Mouse (Mus musculus) neural tube, embryonic 14.5 days (tissue): ENCODE data around the gene Slc2a2. TPM values are rescaled to one million over a fixed set of nuclear protein-coding genes. Genes with fewer than 3 reads are reported as not detected.

Source experiments
- ATAC-seq: fragments of 200-750 bp; cut with Nextera tagmentation; 2 replicates; pipeline ENCODE4 v1.8.0; 2017; ENCODE audit warnings: low read depth, mild to moderate bottlenecking, moderate TSS enrichment, moderate library complexity
- H3K27ac ChIP-seq: fragments of 300-500 bp; sonication (generic); 2 replicates; pipeline ENCODE4 v1.5.1; 2014; ENCODE audit warnings: low read depth, mild to moderate bottlenecking, control low read depth, low read length, moderate library complexity, mixed read lengths
- H3K27me3 ChIP-seq: fragments of 300-500 bp; sonication (generic); 2 replicates; pipeline ENCODE4 v1.6.1; 2014; ENCODE audit warnings: low read length; ENCODE audit not compliant: control insufficient read depth, insufficient read depth
- H3K36me3 ChIP-seq: fragments of 300-500 bp; sonication (generic); 2 replicates; pipeline ENCODE4 v1.6.1; 2014; ENCODE audit warnings: low read length, mixed read lengths; ENCODE audit not compliant: control insufficient read depth, insufficient read depth
- H3K4me1 ChIP-seq: fragments of 300-500 bp; sonication (generic); 2 replicates; pipeline ENCODE4 v1.6.1; 2014; ENCODE audit warnings: low read length; ENCODE audit not compliant: control insufficient read depth, insufficient read depth
- H3K4me2 ChIP-seq: fragments of 300-500 bp; sonication (generic); 2 replicates; pipeline ENCODE4 v1.6.1; 2014; ENCODE audit warnings: mild to moderate bottlenecking, low read depth, low read length, control low read depth
- H3K4me3 ChIP-seq: fragments of 300-500 bp; sonication (generic); 2 replicates; pipeline ENCODE4 v1.5.1; 2014; ENCODE audit warnings: low read depth, low read length, control low read depth, mixed read lengths
- H3K9ac ChIP-seq: fragments of 300-500 bp; sonication (generic); replicated peaks from 2 replicates; pipeline ENCODE4 v1.6.1; 2014; ENCODE audit warnings: low read depth, mild to moderate bottlenecking, control low read depth, low read length, mixed read lengths
- H3K9me3 ChIP-seq: fragments of 300-500 bp; sonication (generic); 2 replicates; pipeline ENCODE4 v1.6.1; 2016; ENCODE audit warnings: low read length; ENCODE audit not compliant: control insufficient read depth
- WGBS: fragments of 180-500 bp; shearing (Covaris S2); extraction: QIAGEN DNeasy Blood & Tissue Kit; methylation state at CpG from one replicate; pipeline ENCODE4 v1.1.7; 2014; 5-methylcytosine and 5-hydroxymethylcytosine counted together
- polyA plus RNA-seq: library from polyadenylated mRNA; unstranded; fragments of >200 nt; fragmentation: Nextera tagmentation; extraction: Ambion mirVana; gene quantifications from 2 replicates; pipeline ENCODE4 v1.2.1, GENCODE M21; 2014

The Slc2a2 gene
- 0.09 TPM in 1 of 2 replicates, not detected in the other for polyA plus RNA-seq

GRCm38 (mm10) chr3:28697797-28698196, at the start of gene Slc2a2:
Gene Slc2a2 (plus strand): TSS chr3:28697903.
- 100% methylated on average over 2 of the region's 2 CpGs for WGBS
- no peaks in the 10 kb centered on the region for H3K36me3 ChIP-seq
- H3K9me3 ChIP-seq: no peaks in the 10 kb centered on the region
- H3K4me2 ChIP-seq: no peak within 1 kb of the TSS
- no peak within 1 kb of the TSS for H3K9ac ChIP-seq
- no peak within 1 kb of the TSS for H3K27ac ChIP-seq
- H3K27me3 ChIP-seq: no peaks in the 10 kb centered on the region
- no peak within 1 kb of the TSS for H3K4me3 ChIP-seq
- no peaks in the 10 kb centered on the region for H3K4me1 ChIP-seq
- no peak for ATAC-seq

DNA sequence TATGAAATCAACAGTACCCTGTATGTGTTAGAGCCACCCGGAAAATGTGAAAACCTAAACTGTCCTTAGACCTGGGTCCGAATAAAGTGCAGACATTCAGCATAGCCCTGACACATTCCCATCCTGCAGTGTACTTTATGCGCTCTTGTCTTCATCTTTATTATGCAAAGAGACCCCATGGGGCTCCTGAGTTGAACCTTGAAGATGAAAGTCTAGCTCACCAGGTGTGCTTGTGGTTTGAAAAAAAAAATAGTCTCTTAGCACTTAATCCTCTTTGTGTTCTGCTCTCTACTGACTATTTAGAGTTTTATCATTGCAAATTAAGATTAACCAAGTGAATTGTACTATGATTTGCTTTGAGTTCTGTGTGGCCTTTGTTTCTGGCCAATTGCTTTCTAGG, 45.1 kb upstream of the Slc2a2 start:
- no peak for ATAC-seq
- Histone ChIP-seq H3K4me3 (no peak overlapping the region), H3K4me2 (no peak overlapping the region), H3K9ac (no peak overlapping the region), H3K27ac (no peak overlapping the region), H3K36me3 (peaks cover 33% of the 10 kb centered on the region; the same call in 1 of the 2 replicates), H3K4me1 (no peaks in the 10 kb centered on the region), H3K9me3 (no peaks in the 10 kb centered on the region), H3K27me3 (no peaks in the 10 kb centered on the region)
- WGBS: 68% methylated on average over 3 of the region's 3 CpGs

DNA sequence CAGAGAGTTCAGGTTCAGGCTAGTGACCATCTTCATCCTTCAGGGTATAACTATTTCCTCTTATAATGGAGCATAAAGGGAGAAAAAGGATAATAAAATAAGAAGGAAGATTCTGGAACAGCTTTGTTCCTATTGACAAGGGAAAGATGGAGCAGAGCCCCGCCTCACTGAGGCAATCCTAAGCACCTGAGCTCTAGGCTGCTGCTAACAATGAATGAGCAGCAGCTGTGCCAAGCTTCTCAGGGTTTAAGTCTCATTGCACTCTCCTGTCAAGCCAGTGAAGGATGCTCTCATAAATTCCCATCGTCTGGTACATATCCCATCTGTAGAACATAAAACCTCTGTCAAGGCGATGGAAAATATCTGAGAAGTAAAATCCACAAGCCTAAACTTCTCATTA, 44.7 kb upstream of the Slc2a2 start:
- WGBS: 48% methylated on average over 3 of the region's 3 CpGs
- no peak overlapping the region for H3K27ac ChIP-seq
- ATAC-seq: peak; percentile 82; the same call in 1 of the 2 replicates

DNA sequence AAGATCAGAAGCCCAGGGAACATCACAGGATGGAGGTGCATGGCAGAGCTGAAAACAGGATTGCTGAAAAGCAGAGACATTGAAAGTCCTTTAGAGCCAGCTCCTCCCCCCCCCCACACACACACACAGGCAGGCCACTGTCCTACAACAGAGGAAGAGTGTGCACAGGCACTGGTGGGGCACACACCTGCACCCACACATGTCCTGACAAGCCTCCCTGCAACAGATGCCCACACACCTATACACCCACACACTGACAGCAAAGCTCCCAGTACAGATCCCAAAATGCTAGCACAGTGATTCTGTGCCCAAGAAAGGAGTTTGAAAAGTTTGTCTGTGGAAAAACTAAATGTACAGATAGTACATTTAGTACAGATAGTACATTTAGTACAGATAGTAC, 43.0 kb upstream of the Slc2a2 start:
- H3K36me3 ChIP-seq: peaks cover 20% of the 10 kb centered on the region; the same call in 1 of the 2 replicates
- H3K9me3 ChIP-seq: no peaks in the 10 kb centered on the region
- H3K4me1 ChIP-seq: no peaks in the 10 kb centered on the region
- H3K4me3 ChIP-seq: no peak overlapping the region
- no peak overlapping the region for H3K4me2 ChIP-seq
- no peaks in the 10 kb centered on the region for H3K27me3 ChIP-seq
- H3K9ac ChIP-seq: no peak overlapping the region
- no peak for ATAC-seq
- H3K27ac ChIP-seq: no peak overlapping the region

More for the DNA sequence above, 44.7 kb upstream of the Slc2a2 start:
- no peak overlapping the region for H3K4me3 ChIP-seq
- no peaks in the 10 kb centered on the region for H3K9me3 ChIP-seq
- H3K4me2 ChIP-seq: no peak overlapping the region
- no peaks in the 10 kb centered on the region for H3K27me3 ChIP-seq
- H3K9ac ChIP-seq: no peak overlapping the region
- H3K4me1 ChIP-seq: no peaks in the 10 kb centered on the region
- H3K36me3 ChIP-seq: peaks cover 29% of the 10 kb centered on the region; the same call in 1 of the 2 replicates

GRCm38 (mm10) chr3:28658349-28658748, 39.4 kb upstream of the Slc2a2 start:
- no peak overlapping the region for H3K4me2 ChIP-seq
- no peaks in the 10 kb centered on the region for H3K9me3 ChIP-seq
- ATAC-seq: no peak; the same call in 1 of the 2 replicates
- 44% methylated on average over 1 of the region's 1 CpGs for WGBS
- H3K4me3 ChIP-seq: no peak overlapping the region
- no peaks in the 10 kb centered on the region for H3K27me3 ChIP-seq
- H3K4me1 ChIP-seq: no peaks in the 10 kb centered on the region
- H3K9ac ChIP-seq: no peak overlapping the region
- peaks cover 18% of the 10 kb centered on the region; the same call in 1 of the 2 replicates for H3K36me3 ChIP-seq
- H3K27ac ChIP-seq: no peak overlapping the region

DNA sequence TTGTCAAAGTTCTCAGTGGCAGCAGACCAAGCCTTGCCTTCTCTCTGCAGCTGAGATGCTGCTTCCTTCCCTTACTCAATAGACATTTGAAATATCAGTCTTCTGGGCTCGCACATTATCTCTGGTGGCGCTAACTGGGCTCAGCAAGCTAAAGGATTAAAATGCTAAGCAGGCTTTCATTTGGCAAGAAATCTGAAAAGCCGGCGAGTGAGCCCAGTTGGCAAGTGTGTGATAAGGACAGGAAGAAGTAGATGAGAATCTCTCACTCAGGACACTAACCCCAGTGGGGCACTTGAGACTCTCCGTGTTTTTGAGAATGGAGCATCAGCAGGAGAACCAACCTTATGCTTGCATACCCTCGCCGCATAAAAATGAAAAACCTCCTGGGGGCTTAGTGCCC, 16.9 kb upstream of the Slc2a2 start:
- Histone ChIP-seq H3K27me3 (no peaks in the 10 kb centered on the region), H3K9ac (no peak overlapping the region), H3K4me3 (no peak overlapping the region), H3K9me3 (no peaks in the 10 kb centered on the region), H3K4me1 (no peaks in the 10 kb centered on the region), H3K36me3 (no peaks in the 10 kb centered on the region), H3K4me2 (no peak overlapping the region), H3K27ac (no peak overlapping the region)
- ATAC-seq: no peak
- 76% methylated on average over 7 of the region's 7 CpGs for WGBS

DNA sequence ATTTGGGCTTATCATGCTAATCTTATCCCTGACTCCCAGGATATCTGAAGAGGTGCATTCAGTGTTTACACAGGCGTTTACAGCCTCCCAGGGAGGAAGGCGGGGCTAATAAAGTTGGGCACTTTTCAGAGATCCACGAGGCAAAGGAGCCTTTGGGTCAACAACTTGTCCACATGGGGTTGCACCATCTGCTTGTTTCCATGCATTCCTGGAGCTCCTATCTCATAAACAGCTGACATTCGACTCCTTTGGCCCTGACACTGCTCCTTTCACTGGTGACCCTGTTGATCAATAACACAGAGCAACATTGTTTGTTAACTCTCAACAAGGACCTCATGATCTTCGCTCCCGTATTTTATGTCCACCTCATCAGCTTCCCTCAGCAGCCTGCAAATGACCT, 15.8 kb upstream of the Slc2a2 start:
- Histone ChIP-seq H3K9me3 (no peaks in the 10 kb centered on the region), H3K27me3 (no peaks in the 10 kb centered on the region), H3K4me3 (no peak overlapping the region), H3K36me3 (no peaks in the 10 kb centered on the region), H3K27ac (no peak overlapping the region), H3K4me2 (no peak overlapping the region), H3K4me1 (no peaks in the 10 kb centered on the region), H3K9ac (no peak overlapping the region)
- no peak for ATAC-seq
- WGBS: 30% methylated on average over 6 of the region's 6 CpGs

GRCm38 (mm10) chr3:28682411-28682810, 15.3 kb upstream of the Slc2a2 start:
- 58% methylated on average over 3 of the region's 3 CpGs for WGBS

DNA sequence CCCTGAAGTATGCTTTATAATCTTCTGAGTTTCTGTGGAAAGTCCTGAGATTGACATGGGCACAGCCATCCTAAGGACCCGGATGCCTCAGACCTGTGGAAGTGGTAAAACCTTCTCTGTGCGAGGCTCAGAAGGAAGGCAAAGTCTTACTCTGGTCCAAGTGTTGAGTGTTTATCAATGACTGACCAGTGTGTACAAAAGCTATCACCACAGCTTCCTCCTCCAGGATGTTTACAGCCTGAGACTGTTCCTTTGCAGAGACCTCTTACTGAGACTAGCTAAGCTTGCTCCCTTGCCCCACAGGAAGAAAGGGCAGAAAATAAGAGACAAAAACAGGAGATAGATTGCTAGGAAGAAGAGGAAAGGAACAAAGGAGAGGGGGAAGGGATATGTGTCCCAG, 12.2 kb upstream of the Slc2a2 start:
- Histone ChIP-seq H3K27ac (no peak overlapping the region), H3K4me3 (no peak overlapping the region), H3K36me3 (no peaks in the 10 kb centered on the region), H3K4me1 (no peaks in the 10 kb centered on the region), H3K4me2 (no peak overlapping the region), H3K27me3 (no peaks in the 10 kb centered on the region), H3K9ac (no peak overlapping the region), H3K9me3 (no peaks in the 10 kb centered on the region)
- WGBS: 92% methylated on average over 2 of the region's 2 CpGs
- no peak for ATAC-seq

More at GRCm38 (mm10) chr3:28682411-28682810, 15.3 kb upstream of the Slc2a2 start:
- H3K4me1 ChIP-seq: no peaks in the 10 kb centered on the region
- H3K4me3 ChIP-seq: no peak overlapping the region
- no peaks in the 10 kb centered on the region for H3K9me3 ChIP-seq
- H3K27ac ChIP-seq: no peak overlapping the region
- no peaks in the 10 kb centered on the region for H3K27me3 ChIP-seq
- ATAC-seq: no peak
- H3K9ac ChIP-seq: no peak overlapping the region
- H3K36me3 ChIP-seq: no peaks in the 10 kb centered on the region
- H3K4me2 ChIP-seq: no peak overlapping the region
